Comparison of ENCODE assay signal across 8 mouse cellular contexts in genomic region chr1:136951946-136952531, GRCm38 (mm10). TPM values are rescaled to one million over a fixed set of nuclear protein-coding genes. Genes with fewer than 3 reads are reported as not detected.
DNase-seq lines count a peak whose midpoint lies in the region; ATAC-seq and TF ChIP-seq lines count a peak whose summit lies in the region.

No protein-coding gene starts in this region.

- intact Hi-C loops in left cerebral cortex, postnatal 36 days (cut with DNase I) = loop anchor here (10.0 kb wide), 1 partner anchor 273 kb away; no protein-coding TSS in a partner anchor

- H3K9ac ChIP-seq in kidney, embryonic 14.5 days (ENCODE audit: low read depth, low read length) = no peak overlapping the region
- no peak overlapping the region for H3K9ac ChIP-seq in embryonic facial prominence, embryonic 14.5 days (ENCODE audit: low read depth, low read length)
- peak overlapping the region; percentile 64 for H3K9ac ChIP-seq in intestine, embryonic 16.5 days (ENCODE audit: low read depth, low read length)

- H3K9me3 ChIP-seq in kidney, embryonic 14.5 days (ENCODE audit: control insufficient read depth, low read length) = no peaks in the 10 kb centered on the region
- no peaks in the 10 kb centered on the region for H3K9me3 ChIP-seq in embryonic facial prominence, embryonic 14.5 days (ENCODE audit: control insufficient read depth, low read length)
- H3K9me3 ChIP-seq in intestine, embryonic 16.5 days (ENCODE audit: control insufficient read depth, low read length) = no peaks in the 10 kb centered on the region

- no peak for DNase-seq in kidney, adult 18-20 months
- DNase-seq in embryonic facial prominence, embryonic 14.5 days (ENCODE audit: low spot score) = no peak
- peak; percentile 60 for DNase-seq in neural tube, embryonic 10.5 days (ENCODE audit: extremely low spot score, low spot score)
- no peak for DNase-seq in layer of hippocampus, adult 2 months (ENCODE audit: low spot score in 2 of 2)
- DNase-seq in urinary bladder, adult 2 months (ENCODE audit: low spot score) = no peak
- no peak for DNase-seq in left cerebral cortex, postnatal 36 days (ENCODE audit: low spot score in 2 of 2)

- no peak for TF ChIP-seq CTCF in layer of hippocampus, adult 2 months (conservative IDR thresholded peaks at IDR 0.05)

- H3K4me1 ChIP-seq in kidney, embryonic 14.5 days (ENCODE audit: control insufficient read depth, insufficient read depth, low read length) = peaks cover 17% of the 10 kb centered on the region
- H3K4me1 ChIP-seq in embryonic facial prominence, embryonic 14.5 days (ENCODE audit: control insufficient read depth, insufficient read depth, low read length) = peaks cover 24% of the 10 kb centered on the region
- peaks cover 19% of the 10 kb centered on the region for H3K4me1 ChIP-seq in intestine, embryonic 16.5 days (ENCODE audit: control insufficient read depth, insufficient read depth, low read length)

- WGBS in kidney, embryonic 14.5 days = 4% methylated on average over 17 of the region's 21 CpGs
- 2% methylated on average over 19 of the region's 21 CpGs for WGBS in embryonic facial prominence, embryonic 14.5 days
- WGBS in intestine, embryonic 16.5 days = 10% methylated on average over 19 of the region's 21 CpGs

- H3K4me3 ChIP-seq in kidney, embryonic 14.5 days (ENCODE audit: low read length) = peak overlapping the region; percentile 20
- H3K4me3 ChIP-seq in embryonic facial prominence, embryonic 14.5 days (ENCODE audit: low read depth, low read length) = peak overlapping the region; percentile 39
- H3K4me3 ChIP-seq in intestine, embryonic 16.5 days (ENCODE audit: low read length) = peak overlapping the region; percentile 52
- H3K4me3 ChIP-seq in layer of hippocampus, adult 2 months = no peak overlapping the region

- peaks cover 89% of the 10 kb centered on the region for H3K27me3 ChIP-seq in kidney, embryonic 14.5 days (ENCODE audit: control insufficient read depth, insufficient read depth, low read length)
- H3K27me3 ChIP-seq in embryonic facial prominence, embryonic 14.5 days (replicated peaks; ENCODE audit: control insufficient read depth, insufficient read depth, low read length) = peaks cover 95% of the 10 kb centered on the region
- H3K27me3 ChIP-seq in intestine, embryonic 16.5 days (replicated peaks; ENCODE audit: control insufficient read depth, insufficient read depth, low read length) = peaks cover 21% of the 10 kb centered on the region

- H3K27ac ChIP-seq in kidney, embryonic 14.5 days (ENCODE audit: low read depth, low read length) = no peak overlapping the region
- no peak overlapping the region for H3K27ac ChIP-seq in embryonic facial prominence, embryonic 14.5 days (replicated peaks; ENCODE audit: low read depth, low read length)
- H3K27ac ChIP-seq in intestine, embryonic 16.5 days (ENCODE audit: low read length) = peak overlapping the region; percentile 49
- H3K27ac ChIP-seq in layer of hippocampus, adult 2 months = no peak overlapping the region

- H3K4me2 ChIP-seq in kidney, embryonic 14.5 days (replicated peaks; ENCODE audit: low read depth, low read length) = peak overlapping the region; percentile 46
- H3K4me2 ChIP-seq in embryonic facial prominence, embryonic 14.5 days (ENCODE audit: low read depth, low read length) = peak overlapping the region; percentile 66
- H3K4me2 ChIP-seq in intestine, embryonic 16.5 days (ENCODE audit: low read depth, low read length) = peak overlapping the region; percentile 75

- no peak for ATAC-seq in kidney, embryonic 14.5 days (ENCODE audit: low FRiP score, low TSS enrichment)
- ATAC-seq in embryonic facial prominence, embryonic 14.5 days (ENCODE audit: low read depth) = no peak
- ATAC-seq in intestine, embryonic 16.5 days = no peak

- no peaks in the 10 kb centered on the region for H3K36me3 ChIP-seq in kidney, embryonic 14.5 days (ENCODE audit: control insufficient read depth, insufficient read depth, low read length)
- H3K36me3 ChIP-seq in embryonic facial prominence, embryonic 14.5 days (ENCODE audit: control insufficient read depth, insufficient read depth, low read length) = no peaks in the 10 kb centered on the region
- no peaks in the 10 kb centered on the region for H3K36me3 ChIP-seq in intestine, embryonic 16.5 days (ENCODE audit: control insufficient read depth, insufficient read depth, low read length)

RNA-seq across cellular contexts. Expression of gene Nr5a2, which starts 8.2 kb away (rescaled TPM):
- polyA plus RNA-seq in kidney, embryonic 14.5 days (2014; fragmentation: Nextera tagmentation; extraction: Ambion mirVana) = 0.10 and 0.46 TPM in 2 replicates
- 1.1 and 1.3 TPM in 2 replicates for polyA plus RNA-seq in embryonic facial prominence, embryonic 14.5 days (2014; fragmentation: Nextera tagmentation; extraction: Ambion mirVana)
- polyA plus RNA-seq in intestine, embryonic 16.5 days (2015; fragmentation: Nextera tagmentation; extraction: Ambion mirVana) = 8.4 and 9.0 TPM in 2 replicates
- total RNA-seq in layer of hippocampus, adult 2 months (2021) = not detected
- 1.1 and 1.3 TPM in 2 replicates for polyA plus RNA-seq in urinary bladder, adult 2 months (2012; rRNA removed)
- under 1 TPM in 1 of 2 experiments, not detected in 1; 0.12 TPM for total RNA-seq in left cerebral cortex, postnatal 36 days (2021)
